Mouse (Mus musculus): ENCODE measurements around the gene Grm4.

- TF ChIP-seq POLR2A (IDR thresholded peaks at IDR 0.05; ENCODE audit: borderline replicate concordance, insufficient read depth, low read length) (no peak), CTCF (IDR thresholded peaks at IDR 0.05; ENCODE audit: borderline replicate concordance, insufficient read depth, low read depth, low read length) (no peak)
Observed at GRCm38 (mm10) chr17:27557181-27557926, 36.2 kb upstream of the Grm4 start.
